Mouse (Mus musculus) thymus, adult 2 months (tissue): ENCODE data around the gene Snx21. TPM values are rescaled to one million over a fixed set of nuclear protein-coding genes. Genes with fewer than 3 reads are reported as not detected.

Source experiments
- DNase-seq: peaks from one replicate; pipeline ENCODE4 v3.0.0; 2021
- H3K27ac ChIP-seq: fragments of 200-500 bp; 2 replicates; pipeline ENCODE4 v1.5.1; 2012; ENCODE audit warnings: low read length, control low read depth; ENCODE audit not compliant: control insufficient read depth, insufficient read depth
- H3K27me3 ChIP-seq: fragments of 200-500 bp; 2 replicates; pipeline ENCODE4 v1.6.1; 2012; ENCODE audit warnings: mild to moderate bottlenecking, low read length, moderate library complexity, mixed read lengths; ENCODE audit not compliant: control insufficient read depth, insufficient read depth
- H3K36me3 ChIP-seq: fragments of 200-500 bp; 2 replicates; pipeline ENCODE4 v1.6.1; 2012; ENCODE audit warnings: mild to moderate bottlenecking, low read length, moderate library complexity; ENCODE audit not compliant: control insufficient read depth, insufficient read depth
- H3K4me1 ChIP-seq: fragments of 200-500 bp; replicated peaks from 2 replicates; pipeline ENCODE4 v1.6.1; 2012; ENCODE audit warnings: low read length; ENCODE audit not compliant: control insufficient read depth, insufficient read depth
- H3K4me3 ChIP-seq: fragments of 200-500 bp; 2 replicates; pipeline ENCODE4 v1.5.1; 2012; ENCODE audit warnings: mild to moderate bottlenecking, low read length, control low read depth, moderate library complexity; ENCODE audit not compliant: control insufficient read depth, insufficient read depth
- CTCF ChIP-seq: fragments of 200-500 bp; IDR thresholded peaks from 2 replicates; pipeline ENCODE4 v1.5.1; 2012; ENCODE audit warnings: mild to moderate bottlenecking, control low read depth, low read length, moderate library complexity, borderline replicate concordance; ENCODE audit not compliant: control insufficient read depth, poor library complexity, insufficient read depth; ENCODE audit errors: extremely low read depth
- POLR2A ChIP-seq: fragments of 200-500 bp; IDR thresholded peaks from 2 replicates; pipeline ENCODE4 v1.6.1; 2012; ENCODE audit warnings: mild to moderate bottlenecking, low read length, control low read depth, moderate library complexity; ENCODE audit not compliant: control insufficient read depth, poor library complexity, insufficient read depth; ENCODE audit errors: extremely low read depth
- WGBS: fragments of 180-500 bp; shearing (Covaris S2); methylation state at CpG from one replicate; pipeline ENCODE4 v1.1.7; 2018; 5-methylcytosine and 5-hydroxymethylcytosine counted together
- polyA plus RNA-seq: library from polyadenylated mRNA; depleted of rRNA; stranded (reverse); fragments of >200 nt; gene quantifications from 2 replicates; pipeline ENCODE4 v1.2.3, GENCODE M21; 2012; rRNA removed

Gene Snx21
- 9.0 and 11.9 TPM in 2 replicates for polyA plus RNA-seq

DNA sequence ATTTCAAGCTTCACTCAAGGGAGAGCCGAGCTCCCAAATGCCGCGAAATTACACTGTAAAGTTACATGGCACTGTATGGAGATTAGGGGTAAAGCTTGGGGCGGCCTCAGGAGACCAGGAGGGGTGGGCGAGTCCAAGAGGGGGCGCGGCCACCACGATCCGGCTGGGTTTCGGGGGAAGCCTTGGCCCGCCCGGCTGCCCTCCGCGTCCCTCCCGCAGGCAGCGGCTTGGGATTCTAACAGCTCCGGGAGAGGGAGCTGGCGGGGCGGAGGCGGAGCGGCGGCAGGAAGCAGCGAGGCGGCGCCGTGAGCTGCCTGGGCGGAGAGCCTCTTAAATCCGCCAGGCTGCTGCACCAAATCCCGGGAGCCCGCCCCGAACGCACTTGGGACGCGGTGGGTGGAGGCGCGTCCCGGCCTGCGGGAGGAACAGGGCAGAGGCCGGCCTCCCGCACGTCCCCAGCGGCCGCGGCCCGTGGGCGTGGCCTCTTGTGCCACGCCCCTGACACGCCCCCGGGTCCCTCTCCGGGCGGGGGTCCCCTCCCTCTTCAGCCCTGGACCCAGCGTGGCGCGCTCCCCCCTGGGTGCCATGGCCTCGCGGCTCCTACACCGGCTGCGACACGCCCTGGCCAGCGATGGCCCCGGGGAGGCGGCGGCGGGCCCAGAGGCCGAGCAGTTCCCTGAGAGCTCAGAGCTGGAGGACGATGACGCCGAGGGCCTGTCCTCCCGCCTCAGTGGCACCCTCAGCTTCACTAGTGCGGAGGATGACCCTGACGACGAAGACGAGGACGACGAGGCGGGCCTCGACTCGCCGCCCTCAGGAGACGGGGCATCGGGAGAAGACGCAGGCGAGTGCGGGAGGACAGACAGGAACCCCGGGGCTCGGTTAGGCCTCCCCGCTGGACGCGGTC is at the start of gene Snx21:
TSS of gene Snx21 (plus strand) at position 343 of the 907 bp plus-strand sequence.
- peak within 1 kb of the TSS; percentile 75 for H3K4me3 ChIP-seq
- H3K27me3 ChIP-seq, result no peaks in the 10 kb centered on the region
- WGBS, result under 1% methylated on average over 88 of the region's 89 CpGs
- H3K27ac ChIP-seq, result no peak within 1 kb of the TSS
- DNase-seq, result peak; percentile 61
- no peak for TF ChIP-seq POLR2A
- no peak; the same call in 1 of the 2 replicates for TF ChIP-seq CTCF
- peaks cover 8% of the 10 kb centered on the region for H3K4me1 ChIP-seq
- H3K36me3 ChIP-seq, result no peaks in the 10 kb centered on the region

DNA sequence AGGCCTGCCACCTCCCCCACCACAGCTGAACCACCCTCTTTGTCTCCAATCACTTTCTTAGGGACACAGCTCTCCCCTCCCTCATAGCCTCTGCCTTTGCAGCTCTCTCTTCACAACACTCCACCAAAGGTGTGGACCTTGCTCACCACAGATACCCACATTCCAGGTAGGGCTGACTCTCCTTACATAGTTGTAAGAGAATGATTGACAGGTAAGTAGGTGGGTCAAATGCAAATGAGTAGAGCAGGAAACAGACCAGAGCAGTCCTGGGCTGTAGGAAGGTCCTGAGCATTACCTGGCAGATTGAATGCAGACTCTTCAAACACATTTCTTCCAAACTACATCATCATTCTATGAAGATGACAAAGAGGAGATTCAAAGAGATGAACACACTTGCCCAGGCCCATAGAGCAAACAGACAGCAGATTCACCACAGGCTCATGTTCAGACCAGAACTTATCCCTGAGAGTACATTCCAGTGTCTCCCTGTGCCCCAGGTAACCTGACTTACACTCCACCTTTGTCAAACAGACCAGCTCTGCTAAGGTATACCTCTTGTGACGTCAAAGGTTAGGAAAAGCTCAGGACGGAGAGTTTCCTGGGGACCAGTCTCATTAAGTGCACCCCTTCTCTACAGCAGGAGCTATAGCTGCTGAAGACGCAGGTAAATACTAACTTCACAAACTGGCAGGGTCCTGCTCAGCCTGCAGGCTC is 48.1 kb upstream of the Snx21 start:
- H3K27ac ChIP-seq, result no peak overlapping the region
- H3K27me3 ChIP-seq, result no peaks in the 10 kb centered on the region
- H3K4me3 ChIP-seq, result no peak overlapping the region
- WGBS, result 87% methylated on average over 3 of the region's 3 CpGs
- no peaks in the 10 kb centered on the region for H3K36me3 ChIP-seq
- H3K4me1 ChIP-seq, result no peaks in the 10 kb centered on the region
- no peak for DNase-seq
- TF ChIP-seq POLR2A (no peak), CTCF (no peak)

DNA sequence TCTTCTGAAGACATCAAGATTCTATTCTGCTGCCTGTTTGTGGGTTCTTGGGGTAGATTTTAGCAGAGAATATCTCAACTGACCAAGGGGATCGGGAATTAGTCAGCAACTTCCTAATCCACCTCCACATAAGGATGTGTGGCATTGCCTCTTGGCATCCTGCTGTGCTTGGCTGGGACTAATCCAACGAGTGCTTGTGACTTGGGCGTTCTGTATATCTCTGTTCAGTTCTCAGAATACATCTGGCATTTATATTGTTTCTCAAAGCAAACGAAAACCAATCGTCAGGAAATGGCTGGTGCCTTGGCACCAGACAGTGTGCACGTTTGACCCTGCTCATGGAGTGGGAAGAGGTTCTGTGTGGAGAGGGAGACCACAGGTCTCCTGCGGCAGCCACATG is 45.7 kb upstream of the Snx21 start:
- Histone ChIP-seq H3K27ac (no peak overlapping the region), H3K4me3 (no peak overlapping the region), H3K4me1 (peaks cover 1% of the 10 kb centered on the region), H3K36me3 (no peaks in the 10 kb centered on the region), H3K27me3 (no peaks in the 10 kb centered on the region)
- DNase-seq, result no peak
- no peak for TF ChIP-seq POLR2A
- TF ChIP-seq CTCF, result no peak
- 63% methylated on average over 7 of the region's 7 CpGs for WGBS

DNA sequence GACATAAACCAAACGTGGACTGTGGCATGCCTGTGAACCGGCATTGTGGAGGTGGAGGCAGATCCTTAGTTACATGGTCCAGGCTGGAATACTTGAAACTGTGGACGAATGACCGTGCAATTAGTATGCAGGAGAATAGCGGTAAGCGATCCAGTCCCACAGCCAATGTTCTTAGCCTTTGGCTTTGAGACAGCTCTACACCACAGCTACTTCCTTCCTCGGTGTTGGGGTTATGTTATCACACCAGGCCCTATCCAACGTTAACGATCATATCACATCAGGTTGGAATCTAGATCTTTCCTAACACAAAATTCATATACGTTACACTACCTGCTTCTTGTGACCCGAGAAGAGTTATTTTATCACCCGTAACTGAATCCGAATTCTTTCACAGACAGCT is 40.6 kb upstream of the Snx21 start:
- H3K4me3 ChIP-seq, result no peak overlapping the region

DNA sequence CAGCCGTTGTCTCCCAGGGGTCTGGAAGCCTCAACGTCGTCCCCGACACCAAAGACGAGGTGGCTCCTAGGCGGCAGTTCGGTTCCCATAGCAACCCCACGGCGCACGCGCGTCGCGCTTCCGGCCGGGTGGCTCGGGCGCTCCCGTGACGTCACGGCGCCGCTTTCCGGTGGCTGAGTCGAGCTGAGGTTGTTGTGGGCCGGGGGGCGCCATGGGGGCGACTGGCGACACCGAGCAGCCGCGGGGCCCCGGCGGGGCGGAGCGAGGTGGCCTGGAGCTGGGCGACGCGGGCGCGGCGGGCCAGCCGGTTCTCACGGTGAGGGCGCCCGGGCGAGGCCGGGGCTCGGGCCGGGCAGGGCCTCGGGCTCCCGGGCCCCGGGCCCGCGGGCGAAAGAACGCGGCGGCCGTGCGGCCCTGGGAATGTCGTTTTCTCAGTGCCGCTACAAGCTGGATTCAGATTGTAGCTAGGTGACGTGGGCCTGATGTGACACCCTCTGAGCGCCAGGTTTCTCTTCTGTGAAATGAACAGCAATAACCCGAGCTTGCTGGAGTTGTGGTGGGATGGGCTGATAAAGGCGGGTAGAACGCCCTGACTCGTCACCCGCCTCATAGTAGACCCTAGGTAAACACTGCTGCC is 39.7 kb upstream of the Snx21 start, which contains the start of the genes Wfdc3 and Dnttip1:
TSS of gene Wfdc3 (minus strand) at position 89 of the 637 bp plus-strand sequence.
TSS of gene Dnttip1 (plus strand) at position 141 of the 637 bp plus-strand sequence.
- peak; percentile 96 for DNase-seq
- Histone ChIP-seq H3K27ac (no peak within 1 kb of the TSS), H3K36me3 (peaks cover 10% of the 10 kb centered on the region), H3K27me3 (no peaks in the 10 kb centered on the region), H3K4me1 (peaks cover 10% of the 10 kb centered on the region), H3K4me3 (peak within 1 kb of the TSS; percentile 88)
- TF ChIP-seq CTCF (0 out of 2 replicates have a peak, but pooled peaks have one; percentile 25), POLR2A (peak; percentile 63; the same call in 1 of the 2 replicates)
- under 1% methylated on average over 70 of the region's 70 CpGs for WGBS

More for the DNA sequence above, 40.6 kb upstream of the Snx21 start:
- Histone ChIP-seq H3K36me3 (peaks cover 3% of the 10 kb centered on the region; the same call in 1 of the 2 replicates), H3K27ac (no peak overlapping the region), H3K4me1 (peaks cover 10% of the 10 kb centered on the region), H3K27me3 (no peaks in the 10 kb centered on the region)
- 22% methylated on average over 13 of the region's 13 CpGs for WGBS
- TF ChIP-seq POLR2A (no peak), CTCF (no peak)
- DNase-seq, result no peak

DNA sequence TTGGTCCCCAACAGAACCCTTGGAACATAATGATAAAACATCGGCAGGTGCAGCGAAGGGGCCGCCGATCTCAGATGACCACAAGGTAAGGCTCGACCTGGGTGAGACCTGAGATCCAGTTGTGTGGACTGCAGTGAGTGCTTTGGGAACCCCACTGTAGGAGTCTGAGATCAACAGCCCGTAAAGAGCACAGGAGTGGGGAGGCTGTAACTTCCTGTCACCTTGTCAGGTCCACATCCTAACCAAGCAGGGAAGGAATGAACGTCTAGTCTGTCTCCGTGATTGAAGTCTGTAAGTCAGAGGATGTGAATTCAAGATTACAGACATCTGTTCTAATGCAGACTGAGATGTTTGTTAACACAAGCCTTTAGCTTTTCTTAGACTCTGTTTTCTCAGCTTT is 38.9 kb upstream of the Snx21 start:
- Histone ChIP-seq H3K27ac (no peak overlapping the region), H3K4me1 (peaks cover 10% of the 10 kb centered on the region), H3K27me3 (no peaks in the 10 kb centered on the region), H3K36me3 (peaks cover 16% of the 10 kb centered on the region), H3K4me3 (peak overlapping the region; percentile 88)
- no peak for DNase-seq
- WGBS, result 30% methylated on average over 8 of the region's 8 CpGs
- TF ChIP-seq CTCF, result no peak
